27 mouse cellular contexts compared by ENCODE assay signal in genomic region chr16:38236936-38237585, GRCm38 (mm10). TPM values are rescaled to one million over a fixed set of nuclear protein-coding genes. Genes with fewer than 3 reads are reported as not detected.
"Had no signal": no experiment of that assay in that cellular context is flagged by ENCODE, and none has a peak within 500 bp of the region (broad histone marks: within the 10 kb centered on the region; RNA-seq: fewer than 3 reads in every experiment).

No protein-coding gene starts in this region.

- DNase-seq: kidney, adult 2 months; kidney, postnatal 25 days; layer of hippocampus, adult 9-11 months; lung, adult 18-20 months; lung, postnatal 14 days; right cerebral cortex, adult 18-20 months; right cerebral cortex, postnatal 14 days; right cerebral cortex, postnatal 4 days; thymus, adult 18-20 months; thymus, postnatal 36 days had no signal

- ATAC-seq: intestine, postnatal 0 days; midbrain, embryonic 15.5 days had no signal

- H3K4me1 ChIP-seq: midbrain, embryonic 15.5 days; neural tube, embryonic 12.5 days; neural tube, embryonic 15.5 days; stomach, embryonic 15.5 days had no signal

- H3K27ac ChIP-seq: kidney, postnatal 0 days; layer of hippocampus, adult 2 months; left cerebral cortex, adult 2 months; liver, embryonic 14.5 days; macrophage; midbrain, embryonic 15.5 days; neural tube, embryonic 12.5 days; neural tube, embryonic 15.5 days; stomach, embryonic 15.5 days had no signal

- H3K9me3 ChIP-seq: megakaryocyte, embryonic 14.5 days; midbrain, embryonic 15.5 days; neural tube, embryonic 12.5 days; neural tube, embryonic 15.5 days; stomach, embryonic 15.5 days had no signal

- H3K4me3 ChIP-seq: layer of hippocampus, adult 2 months; left cerebral cortex, adult 2 months; megakaryocyte, embryonic 14.5 days; midbrain, embryonic 15.5 days; neural tube, embryonic 12.5 days; neural tube, embryonic 15.5 days; stomach, embryonic 15.5 days had no signal

- H3K4me2 ChIP-seq: midbrain, embryonic 11.5 days; midbrain, embryonic 15.5 days; neural tube, embryonic 12.5 days; neural tube, embryonic 15.5 days; stomach, embryonic 15.5 days had no signal

- H3K27me3 ChIP-seq: megakaryocyte, embryonic 14.5 days; midbrain, embryonic 15.5 days; neural tube, embryonic 12.5 days; neural tube, embryonic 15.5 days; stomach, embryonic 15.5 days had no signal

- H3K9ac ChIP-seq: liver, embryonic 14.5 days; midbrain, embryonic 15.5 days; neural tube, embryonic 12.5 days; neural tube, embryonic 15.5 days; stomach, embryonic 15.5 days had no signal

RNA-seq across cellular contexts. Expression of gene Nr1i2, which starts 57.6 kb away (rescaled TPM):
- total RNA-seq: layer of hippocampus, adult 2 months; layer of hippocampus, postnatal 25 days; left cerebral cortex, adult 2 months; left cerebral cortex, postnatal 10 days; left cerebral cortex, postnatal 36 days had no signal
- polyA plus RNA-seq: limb, embryonic 11.5 days; lung, embryonic 16.5 days; macrophage; midbrain, embryonic 11.5 days; neural tube, embryonic 12.5 days; neural tube, embryonic 15.5 days had no signal
